Mouse (Mus musculus) ES-Bruce4 (cell line): ENCODE results near the gene Gigyf2.

Experiments used
- CTCF ChIP-seq: IDR thresholded peaks from one replicate; pipeline ENCODE4 v1.8.1; 2011; ENCODE audit warnings: low read depth, low read length
- EP300 ChIP-seq: IDR thresholded peaks from 2 replicates; pipeline ENCODE4 v1.6.1; 2011; ENCODE audit warnings: low read depth, low read length; ENCODE audit not compliant: insufficient read depth
- POLR2A ChIP-seq: IDR thresholded peaks from one replicate; pipeline ENCODE4 v1.8.1; 2011; ENCODE audit warnings: low read length; ENCODE audit not compliant: insufficient read depth

DNA sequence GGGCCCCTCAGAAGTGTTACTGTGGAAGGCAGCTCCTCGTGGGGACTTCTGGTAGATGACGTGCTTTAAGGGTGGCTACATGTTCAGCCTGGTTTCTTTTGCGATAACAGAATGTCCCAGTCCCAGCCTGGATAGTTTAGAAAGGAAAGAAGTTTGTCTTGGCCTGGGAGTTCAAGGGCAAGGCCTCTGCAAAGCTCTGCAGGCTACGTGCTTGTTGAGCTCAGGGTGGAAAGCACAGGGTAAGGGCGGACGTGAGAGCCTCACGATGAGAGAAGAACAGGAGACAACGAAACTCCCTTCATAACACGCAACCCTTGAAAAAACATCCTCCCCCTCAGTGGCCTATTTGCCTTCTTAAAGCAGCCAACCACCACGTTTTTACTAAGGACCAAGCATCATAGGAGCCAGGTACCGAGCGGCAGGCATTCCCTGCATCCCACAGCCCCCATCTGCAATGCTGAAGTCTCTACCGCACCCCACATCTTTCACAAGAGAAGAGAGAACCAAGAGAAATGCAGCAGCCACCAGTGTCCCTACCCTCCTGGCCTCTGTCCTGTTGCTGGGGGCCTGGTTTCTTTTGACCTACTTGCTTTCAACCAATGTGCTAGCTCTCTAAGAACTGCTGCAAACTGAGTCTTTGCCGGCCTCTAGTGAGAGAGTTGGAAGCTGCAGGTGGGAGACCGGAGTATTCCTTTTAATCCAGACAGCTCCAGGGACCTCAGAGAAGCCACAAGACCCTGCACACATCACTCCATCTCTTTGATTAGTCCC, 34.2 kb upstream of the Gigyf2 start:
- TF ChIP-seq CTCF, result peak; percentile 51
- TF ChIP-seq POLR2A, result no peak
- no peak for TF ChIP-seq EP300
